Mouse (Mus musculus) limb, embryonic 15.5 days (tissue): ENCODE measurements around the gene Agxt. TPM values are rescaled to one million over a fixed set of nuclear protein-coding genes. Genes with fewer than 3 reads are reported as not detected.

Experiments
- ATAC-seq: fragments of 200-750 bp; cut with Nextera tagmentation; 2 replicates; pipeline ENCODE4 v1.8.0; 2017; ENCODE audit warnings: low read depth, moderate TSS enrichment; ENCODE audit not compliant: insufficient number of reproducible peaks, low FRiP score, low TSS enrichment
- H3K27ac ChIP-seq: fragments of 300-500 bp; sonication (generic); 2 replicates; pipeline ENCODE4 v1.5.1; 2015; ENCODE audit warnings: moderate library complexity, mild to moderate bottlenecking, inconsistent platforms
- H3K27me3 ChIP-seq: fragments of 300-500 bp; sonication (generic); 2 replicates; pipeline ENCODE4 v1.6.1; 2015; ENCODE audit warnings: inconsistent platforms
- H3K36me3 ChIP-seq: fragments of 300-500 bp; sonication (generic); 2 replicates; pipeline ENCODE4 v1.6.1; 2015; ENCODE audit warnings: inconsistent platforms
- H3K4me1 ChIP-seq: fragments of 300-500 bp; sonication (generic); 2 replicates; pipeline ENCODE4 v1.6.1; 2015; ENCODE audit warnings: inconsistent platforms
- H3K4me2 ChIP-seq: fragments of 300-500 bp; sonication (generic); 2 replicates; pipeline ENCODE4 v1.6.1; 2015; ENCODE audit warnings: mild to moderate bottlenecking, inconsistent platforms
- H3K4me3 ChIP-seq: fragments of 300-500 bp; sonication (generic); 2 replicates; pipeline ENCODE4 v1.5.1; 2015; ENCODE audit warnings: mild to moderate bottlenecking, inconsistent platforms
- H3K9ac ChIP-seq: fragments of 300-500 bp; sonication (generic); 2 replicates; pipeline ENCODE4 v1.6.1; 2015; ENCODE audit warnings: inconsistent platforms
- H3K9me3 ChIP-seq: fragments of 300-500 bp; sonication (generic); 2 replicates; pipeline ENCODE4 v1.6.1; 2016; ENCODE audit warnings: inconsistent platforms
- WGBS: fragments of 180-500 bp; shearing (Covaris S2); methylation state at CpG from one replicate; pipeline ENCODE4 v1.1.7; 2015; 5-methylcytosine and 5-hydroxymethylcytosine counted together
- polyA plus RNA-seq: library from polyadenylated mRNA; unstranded; fragments of >200 nt; fragmentation: Nextera tagmentation; extraction: Ambion mirVana; gene quantifications from 2 replicates; pipeline ENCODE4 v1.2.1, GENCODE M21; 2015

The Agxt gene
- polyA plus RNA-seq, 1 experiment from 2014 or later = not detected

GRCm38 (mm10) chr1:93175849-93176248, 40.8 kb downstream of the Agxt start:
- Histone ChIP-seq H3K4me2 (peak overlapping the region; percentile 85), H3K4me3 (no peak overlapping the region), H3K36me3 (no peaks in the 10 kb centered on the region), H3K27ac (peak overlapping the region; percentile 83), H3K4me1 (peaks cover 41% of the 10 kb centered on the region), H3K9me3 (no peaks in the 10 kb centered on the region), H3K27me3 (no peaks in the 10 kb centered on the region), H3K9ac (no peak overlapping the region)
- no peak for ATAC-seq
- 19% methylated on average over 6 of the region's 6 CpGs for WGBS

GRCm38 (mm10) chr1:93176525-93177332, 41.7 kb downstream of the Agxt start:
- H3K4me1 ChIP-seq = peaks cover 41% of the 10 kb centered on the region
- 4% methylated on average over 37 of the region's 44 CpGs for WGBS

GRCm38 (mm10) chr1:93182281-93182680, 47.2 kb downstream of the Agxt start:
- no peak for ATAC-seq
- 87% methylated on average over 7 of the region's 7 CpGs for WGBS
- H3K4me2 ChIP-seq = no peak overlapping the region
- no peak overlapping the region for H3K4me3 ChIP-seq
- H3K9me3 ChIP-seq = no peaks in the 10 kb centered on the region
- no peaks in the 10 kb centered on the region for H3K27me3 ChIP-seq
- H3K36me3 ChIP-seq = no peaks in the 10 kb centered on the region
- H3K4me1 ChIP-seq = peaks cover 29% of the 10 kb centered on the region
- no peak overlapping the region for H3K9ac ChIP-seq
- H3K27ac ChIP-seq = no peak overlapping the region

More at GRCm38 (mm10) chr1:93176525-93177332, 41.7 kb downstream of the Agxt start:
- Histone ChIP-seq H3K27ac (peak overlapping the region; percentile 83), H3K9me3 (no peaks in the 10 kb centered on the region), H3K4me2 (peak overlapping the region; percentile 85), H3K4me3 (peak overlapping the region; percentile 37), H3K9ac (peak overlapping the region; percentile 32; the same call in 1 of the 2 replicates), H3K36me3 (no peaks in the 10 kb centered on the region), H3K27me3 (no peaks in the 10 kb centered on the region)
- ATAC-seq = peak; percentile 75

GRCm38 (mm10) chr1:93184071-93184828, 49.2 kb downstream of the Agxt start:
- WGBS = 70% methylated on average over 14 of the region's 14 CpGs
- H3K4me2 ChIP-seq = no peak overlapping the region
- H3K27me3 ChIP-seq = no peaks in the 10 kb centered on the region
- no peak overlapping the region for H3K4me3 ChIP-seq
- H3K9ac ChIP-seq = no peak overlapping the region
- no peak overlapping the region for H3K27ac ChIP-seq
- no peaks in the 10 kb centered on the region for H3K9me3 ChIP-seq
- no peaks in the 10 kb centered on the region for H3K36me3 ChIP-seq
- peaks cover 16% of the 10 kb centered on the region for H3K4me1 ChIP-seq
- ATAC-seq = no peak

GRCm38 (mm10) chr1:93190726-93191305, 55.8 kb downstream of the Agxt start:
- WGBS = 14% methylated on average over 11 of the region's 17 CpGs
- no peak overlapping the region for H3K4me3 ChIP-seq
- no peak overlapping the region for H3K4me2 ChIP-seq
- no peak overlapping the region for H3K9ac ChIP-seq
- H3K27me3 ChIP-seq = 0 out of 2 replicates have a peak, but pooled peaks cover 13% of the 10 kb centered on the region
- peaks cover 9% of the 10 kb centered on the region; the same call in 1 of the 2 replicates for H3K4me1 ChIP-seq
- no peaks in the 10 kb centered on the region for H3K36me3 ChIP-seq
- no peak overlapping the region for H3K27ac ChIP-seq
- ATAC-seq = no peak
- H3K9me3 ChIP-seq = no peaks in the 10 kb centered on the region

GRCm38 (mm10) chr1:93194961-93195360, 59.9 kb downstream of the Agxt start:
- no peak for ATAC-seq
- Histone ChIP-seq H3K9me3 (no peaks in the 10 kb centered on the region), H3K4me1 (0 out of 2 replicates have a peak, but pooled peaks cover 4% of the 10 kb centered on the region), H3K27me3 (0 out of 2 replicates have a peak, but pooled peaks cover 7% of the 10 kb centered on the region), H3K36me3 (no peaks in the 10 kb centered on the region), H3K4me3 (no peak overlapping the region), H3K4me2 (no peak overlapping the region), H3K27ac (no peak overlapping the region), H3K9ac (no peak overlapping the region)
- 87% methylated on average over 3 of the region's 3 CpGs for WGBS

Other genes starting within 250 kb of the Agxt start
- gene Ankmy1, start 232.3 kb upstream of the Agxt start, polyA plus RNA-seq = 0.20 and 0.43 TPM in 2 replicates
- gene Dusp28, start 228.3 kb upstream of the Agxt start, polyA plus RNA-seq = 9.8 and 11.7 TPM in 2 replicates
- 37.7 and 44.7 TPM in 2 replicates for gene Rnpepl1, start 224.5 kb upstream of the Agxt start, polyA plus RNA-seq
- 29.1 and 29.9 TPM in 2 replicates for gene Capn10, start 200.9 kb upstream of the Agxt start, polyA plus RNA-seq
- gene Gpr35, start 184.4 kb upstream of the Agxt start, polyA plus RNA-seq = 1.8 and 2.5 TPM in 2 replicates
- not detected in 2 replicates for gene Aqp12, start 128.9 kb upstream of the Agxt start, polyA plus RNA-seq
- 18.7 and 19.1 TPM in 2 replicates for gene Kif1a, start 33.3 kb upstream of the Agxt start, polyA plus RNA-seq
- gene 2310007B03Rik, start 25.7 kb downstream of the Agxt start, polyA plus RNA-seq = 27.6 and 28.8 TPM in 2 replicates
- gene Crocc2, start 33.5 kb downstream of the Agxt start, polyA plus RNA-seq = 0.23 and 0.24 TPM in 2 replicates
- gene Sned1, start 100.6 kb downstream of the Agxt start, polyA plus RNA-seq = 15.2 and 16.0 TPM in 2 replicates
- 28.1 and 28.9 TPM in 2 replicates for gene Mterf4, start 170.7 kb downstream of the Agxt start, polyA plus RNA-seq
- gene Ppp1r7, start 207.6 kb downstream of the Agxt start, polyA plus RNA-seq = 48.0 and 55.7 TPM in 2 replicates
- 12.3 and 13.1 TPM in 2 replicates for gene Pask, start 208.2 kb downstream of the Agxt start, polyA plus RNA-seq
- gene Ano7, start 238.7 kb downstream of the Agxt start, polyA plus RNA-seq = 2.8 and 4.1 TPM in 2 replicates